Mouse (Mus musculus): Measurements from ENCODE around the gene Cd72. TPM values are rescaled to one million over a fixed set of nuclear protein-coding genes. Genes with fewer than 3 reads are reported as not detected.

Gene Cd72
- polyA plus RNA-seq, 1 experiment from 2014 or later, result 3.2 TPM

GRCm38 (mm10) chr4:43398829-43399331, 55.5 kb downstream of the Cd72 start:
- 32% methylated on average over 17 of the region's 17 CpGs for WGBS

GRCm38 (mm10) chr4:43398014-43398413, 56.4 kb downstream of the Cd72 start:
- ATAC-seq (ENCODE audit: insufficient number of reproducible peaks, insufficient read depth, low FRiP score, low TSS enrichment, low read depth), result no peak
- 43% methylated on average over 4 of the region's 4 CpGs for WGBS
- no peak overlapping the region for H3K4me3 ChIP-seq
- no peaks in the 10 kb centered on the region for H3K9me3 ChIP-seq
- H3K4me1 ChIP-seq, result peaks cover 64% of the 10 kb centered on the region
- no peak overlapping the region for H3K4me2 ChIP-seq
- no peak overlapping the region; the same call in 1 of the 2 replicates for H3K27ac ChIP-seq
- H3K9ac ChIP-seq, result no peak overlapping the region
- no peaks in the 10 kb centered on the region for H3K27me3 ChIP-seq
- no peaks in the 10 kb centered on the region for H3K36me3 ChIP-seq

More at GRCm38 (mm10) chr4:43398829-43399331, 55.5 kb downstream of the Cd72 start:
- H3K9me3 ChIP-seq, result no peaks in the 10 kb centered on the region
- H3K36me3 ChIP-seq, result no peaks in the 10 kb centered on the region
- H3K4me3 ChIP-seq, result no peak overlapping the region
- H3K27me3 ChIP-seq, result no peaks in the 10 kb centered on the region
- peak overlapping the region; percentile 44 for H3K4me2 ChIP-seq
- peak overlapping the region; percentile 52; the same call in 1 of the 2 replicates for H3K9ac ChIP-seq
- peak overlapping the region; percentile 55; the same call in 1 of the 2 replicates for H3K27ac ChIP-seq
- H3K4me1 ChIP-seq, result peaks cover 62% of the 10 kb centered on the region
- peak; percentile 46 for ATAC-seq (ENCODE audit: insufficient number of reproducible peaks, insufficient read depth, low FRiP score, low TSS enrichment, low read depth)

Other genes starting within 250 kb of the Cd72 start
- gene Atp8b5, start 187.5 kb downstream of the Cd72 start, polyA plus RNA-seq (2015; fragmentation: Nextera tagmentation; extraction: Ambion mirVana), result 0.41 and 0.62 TPM in 2 replicates
- gene Rusc2, start 72.6 kb downstream of the Cd72 start, polyA plus RNA-seq (2015; fragmentation: Nextera tagmentation; extraction: Ambion mirVana), result 13.1 and 17.2 TPM in 2 replicates
- 0.20 TPM in 1 of 2 replicates, not detected in the other for gene Fam166b, start 25.5 kb downstream of the Cd72 start, polyA plus RNA-seq (2015; fragmentation: Nextera tagmentation; extraction: Ambion mirVana)
- gene Tesk1, start 12.7 kb downstream of the Cd72 start, polyA plus RNA-seq (2015; fragmentation: Nextera tagmentation; extraction: Ambion mirVana), result 7.0 and 8.8 TPM in 2 replicates
- not detected in 2 replicates for gene Sit1, start 29.1 kb upstream of the Cd72 start, polyA plus RNA-seq (2015; fragmentation: Nextera tagmentation; extraction: Ambion mirVana)
- gene Ccdc107, start 38.3 kb upstream of the Cd72 start, polyA plus RNA-seq (2015; fragmentation: Nextera tagmentation; extraction: Ambion mirVana), result 66.2 and 73.4 TPM in 2 replicates
- gene Arhgef39, start 45.1 kb upstream of the Cd72 start, polyA plus RNA-seq (2015; fragmentation: Nextera tagmentation; extraction: Ambion mirVana), result 45.7 and 47.8 TPM in 2 replicates
- 0.81 and 1.5 TPM in 2 replicates for gene Car9, start 52.3 kb upstream of the Cd72 start, polyA plus RNA-seq (2015; fragmentation: Nextera tagmentation; extraction: Ambion mirVana)
- 130 and 141 TPM in 2 replicates for gene Tpm2, start 69.1 kb upstream of the Cd72 start, polyA plus RNA-seq (2015; fragmentation: Nextera tagmentation; extraction: Ambion mirVana)
- 48.9 and 54.9 TPM in 2 replicates for gene Creb3, start 107.7 kb upstream of the Cd72 start, polyA plus RNA-seq (2015; fragmentation: Nextera tagmentation; extraction: Ambion mirVana)
- gene Tln1, start 108.1 kb upstream of the Cd72 start, polyA plus RNA-seq (2015; fragmentation: Nextera tagmentation; extraction: Ambion mirVana), result 69.5 and 75.0 TPM in 2 replicates
- gene Rgp1, start 124.1 kb upstream of the Cd72 start, polyA plus RNA-seq (2015; fragmentation: Nextera tagmentation; extraction: Ambion mirVana), result 37.1 and 39.7 TPM in 2 replicates
- gene Gba2, start 124.2 kb upstream of the Cd72 start, polyA plus RNA-seq (2015; fragmentation: Nextera tagmentation; extraction: Ambion mirVana), result 22.5 and 24.2 TPM in 2 replicates
- gene Msmp, start 129.9 kb upstream of the Cd72 start, polyA plus RNA-seq (2015; fragmentation: Nextera tagmentation; extraction: Ambion mirVana), result 0.97 and 1.4 TPM in 2 replicates
- gene Npr2, start 177.3 kb upstream of the Cd72 start, polyA plus RNA-seq (2015; fragmentation: Nextera tagmentation; extraction: Ambion mirVana), result 18.2 and 19.1 TPM in 2 replicates
- gene Spag8, start 199.0 kb upstream of the Cd72 start, polyA plus RNA-seq (2015; fragmentation: Nextera tagmentation; extraction: Ambion mirVana), result 1.1 and 1.8 TPM in 2 replicates
- 74.2 and 92.1 TPM in 2 replicates for gene Hint2, start 201.8 kb upstream of the Cd72 start, polyA plus RNA-seq (2015; fragmentation: Nextera tagmentation; extraction: Ambion mirVana)
- 7.2 and 8.4 TPM in 2 replicates for gene Tmem8b, start 214.3 kb upstream of the Cd72 start, polyA plus RNA-seq (2015; fragmentation: Nextera tagmentation; extraction: Ambion mirVana)
- gene Fam221b, start 214.5 kb upstream of the Cd72 start, polyA plus RNA-seq (2015; fragmentation: Nextera tagmentation; extraction: Ambion mirVana), result 3.4 and 4.2 TPM in 2 replicates
- gene Olfr70, start 246.2 kb upstream of the Cd72 start, polyA plus RNA-seq (2015; fragmentation: Nextera tagmentation; extraction: Ambion mirVana), result not detected in 2 replicates